11 mouse cellular contexts compared by ENCODE assay signal in the genomic region with DNA sequence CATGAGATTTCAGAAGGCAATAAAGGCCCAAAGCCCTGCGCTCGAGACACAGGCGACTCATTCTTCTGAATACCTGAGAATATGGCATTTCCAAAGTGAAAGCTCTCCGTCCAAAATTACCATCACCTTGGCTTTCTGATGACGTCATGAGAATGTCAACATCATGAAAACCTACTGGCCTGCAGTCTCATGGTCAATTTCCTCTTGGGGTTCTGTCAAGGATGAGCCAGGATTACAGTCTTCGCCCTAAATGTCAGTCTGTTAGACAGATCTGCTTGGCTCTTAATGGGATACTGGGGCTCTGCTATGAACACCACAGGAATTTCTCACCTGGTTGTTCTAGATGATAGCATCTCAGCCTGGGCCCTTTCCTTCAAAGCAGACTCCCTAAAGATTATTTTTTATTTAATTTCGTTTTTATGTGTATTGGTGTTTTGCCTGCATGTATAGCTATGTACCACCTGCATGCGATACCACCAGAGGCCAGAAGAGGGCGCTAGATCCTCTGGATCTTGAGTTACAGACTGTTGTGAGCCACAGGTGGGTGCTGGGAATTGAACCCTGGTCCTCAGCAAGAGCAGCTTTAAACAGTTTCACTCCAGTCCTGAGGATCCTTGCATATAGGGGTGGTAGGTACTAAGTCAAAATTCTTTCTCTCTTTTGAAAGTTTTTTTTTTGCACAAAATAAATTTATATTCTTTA. TPM values are rescaled to one million over a fixed set of nuclear protein-coding genes. Genes with fewer than 3 reads are reported as not detected.
DNase-seq lines count a peak whose midpoint lies in the region; ATAC-seq and TF ChIP-seq lines count a peak whose summit lies in the region.
"Had no signal": no experiment of that assay in that cellular context is flagged by ENCODE, and none has a peak within 500 bp of the region (broad histone marks: within the 10 kb centered on the region; RNA-seq: fewer than 3 reads in every experiment).

No protein-coding gene starts in this region.

- no peak overlapping the region for H3K4me2 ChIP-seq in kidney, postnatal 0 days (ENCODE audit: low read length)
- H3K4me2 ChIP-seq: neural tube, embryonic 13.5 days had no signal

- no peak overlapping the region for H3K27ac ChIP-seq in kidney, postnatal 0 days

- H3K36me3 ChIP-seq in kidney, postnatal 0 days (ENCODE audit: insufficient read depth, low read length): no peaks in the 10 kb centered on the region
- H3K36me3 ChIP-seq: neural tube, embryonic 13.5 days had no signal

- peak; percentile 33 for DNase-seq in CD4-positive, CD25-positive, alpha-beta regulatory T cell, adult 2 months (ENCODE audit: low read depth, low spot score)
- DNase-seq in kidney, postnatal 0 days (ENCODE audit: low spot score): no peak
- no peak for DNase-seq in kidney, postnatal 10 days
- DNase-seq in thymus, postnatal 14 days: peak; percentile 15
- no peak for DNase-seq in thymus, postnatal 10 days (ENCODE audit: low spot score in 2 of 2)
- no peak for DNase-seq in retina, postnatal 1 day
- DNase-seq in kidney, postnatal 25 days: no peak
- DNase-seq: kidney, adult 18-20 months; thymus, postnatal 4 days had no signal

- no peak overlapping the region for H3K4me3 ChIP-seq in kidney, postnatal 0 days (replicated peaks; ENCODE audit: low read depth, low read length)
- H3K4me3 ChIP-seq: neural tube, embryonic 13.5 days had no signal

- no peak overlapping the region for H3K9ac ChIP-seq in kidney, postnatal 0 days (ENCODE audit: low read depth, low read length)
- H3K9ac ChIP-seq: neural tube, embryonic 13.5 days had no signal

- 85% methylated on average over 9 of the region's 9 CpGs for WGBS in kidney, postnatal 0 days

- TF ChIP-seq CTCF in kidney, postnatal 0 days (IDR thresholded peaks at IDR 0.05; ENCODE audit: low read depth): peak; percentile 45

- no peak for ATAC-seq in CD4-positive, CD25-positive, alpha-beta regulatory T cell, adult 4 months
- no peak for ATAC-seq in kidney, postnatal 0 days (replicated peaks; ENCODE audit: low FRiP score, low read depth)

- H3K9me3 ChIP-seq in kidney, postnatal 0 days (replicated peaks; ENCODE audit: low read length): no peaks in the 10 kb centered on the region
- H3K9me3 ChIP-seq: neural tube, embryonic 13.5 days had no signal

- H3K27me3 ChIP-seq in kidney, postnatal 0 days (ENCODE audit: insufficient read depth, low read length): no peaks in the 10 kb centered on the region
- H3K27me3 ChIP-seq: neural tube, embryonic 13.5 days had no signal

- H3K4me1 ChIP-seq in kidney, postnatal 0 days (replicated peaks; ENCODE audit: insufficient read depth, low read length): peaks cover 12% of the 10 kb centered on the region

RNA-seq across cellular contexts. Expression of gene Man1c1, which starts 19.3 kb away (rescaled TPM):
- 1 to 10 TPM; 1.0 to 1.4 TPM for polyA plus RNA-seq in CD4-positive, CD25-positive, alpha-beta regulatory T cell, adult 4 months (2017; shearing (Covaris generic))
- 3.2 and 3.4 TPM in 2 replicates for polyA plus RNA-seq in kidney, postnatal 0 days (2015; fragmentation: Nextera tagmentation; extraction: Ambion mirVana)

Comparison
In these comparisons a context has a peak if more than half of its experiments do, and no peak if none do; other contexts are left out.
1. DNase-seq: peak in CD4-positive, CD25-positive, alpha-beta regulatory T cell, adult 2 months (single experiment) and thymus, postnatal 14 days (single experiment); none in kidney, postnatal 0 days (single experiment), kidney, postnatal 10 days (single experiment), thymus, postnatal 10 days (0 of 2), retina, postnatal 1 day (single experiment) and kidney, postnatal 25 days (0 of 2).